Mouse (Mus musculus) heart, postnatal 4 days (tissue): ENCODE results near the gene Fam178b. TPM values are rescaled to one million over a fixed set of nuclear protein-coding genes. Genes with fewer than 3 reads are reported as not detected.
"Not testable (repeated sequence)": the region's sequence is repeated elsewhere in the genome, so short reads cannot be mapped to it uniquely, and the experiment has no call there.

ENCODE experiments used
- DNase-seq: peaks from one replicate; pipeline ENCODE4 v3.0.0; 2021
- total RNA-seq, 2 experiments: library from RNA; stranded (reverse); gene quantifications; 2 replicates each; pipeline ENCODE4 v1.2.3; 2021

Gene Fam178b
- total RNA-seq, 2 experiments from 2014 or later, result 0.54 to 0.79 TPM

GRCm38 (mm10) chr1:36540807-36541206, 142.2 kb downstream of the Fam178b start:
- no peak for DNase-seq

- DNase-seq, result no peak
Observed at GRCm38 (mm10) chr1:36540132-36540531, 142.9 kb downstream of the Fam178b start.

- DNase-seq, result peak; percentile 88
Observed at GRCm38 (mm10) chr1:36539186-36539585, 143.8 kb downstream of the Fam178b start, which contains the start of gene Gm42417. TSS of gene Gm42417 (minus strand) at chr1:36539429.

GRCm38 (mm10) chr1:36538727-36539126, 144.3 kb downstream of the Fam178b start:
- no peak for DNase-seq

DNA sequence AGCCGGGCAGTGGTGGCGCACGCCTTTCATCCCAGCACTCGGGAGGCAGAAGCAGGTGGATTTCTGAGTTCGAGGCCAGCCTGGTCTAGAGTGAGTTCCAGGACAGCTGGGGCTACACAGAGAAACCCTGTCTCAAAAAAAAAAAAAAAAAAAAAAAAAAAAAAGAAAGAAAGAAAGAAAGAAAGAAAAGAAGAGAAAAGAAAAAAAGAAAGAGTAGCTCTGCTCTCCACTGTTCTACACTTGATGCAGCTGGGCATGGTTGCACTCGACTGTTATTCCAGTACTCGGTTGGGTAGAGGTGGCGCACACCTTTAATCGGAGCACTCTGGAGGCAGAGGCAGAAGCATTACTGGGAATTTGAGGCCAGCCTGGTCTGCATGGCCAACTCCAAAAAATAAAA, 146.2 kb downstream of the Fam178b start, which contains the start of gene Ankrd23:
TSS of gene Ankrd23 (minus strand) at position 101 of the 400 bp plus-strand sequence.
- DNase-seq, result not testable (repeated sequence)

DNA sequence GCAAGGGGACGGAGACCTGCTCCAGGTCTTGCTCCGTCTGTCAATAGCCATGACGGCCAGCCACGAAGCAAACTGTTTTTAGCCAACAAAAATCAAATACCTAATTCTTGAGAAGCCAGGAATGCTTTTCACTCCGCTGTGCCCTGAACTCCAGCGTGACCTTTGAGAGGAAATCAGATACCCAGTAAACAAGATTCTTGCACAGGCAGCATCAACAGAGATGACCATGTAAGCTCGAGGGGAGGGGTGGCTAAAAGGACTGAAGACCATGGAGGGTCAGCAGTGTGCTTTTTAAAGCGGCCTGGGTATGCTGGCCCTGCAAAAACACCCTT, 146.6 kb downstream of the Fam178b start:
- no peak for DNase-seq

DNA sequence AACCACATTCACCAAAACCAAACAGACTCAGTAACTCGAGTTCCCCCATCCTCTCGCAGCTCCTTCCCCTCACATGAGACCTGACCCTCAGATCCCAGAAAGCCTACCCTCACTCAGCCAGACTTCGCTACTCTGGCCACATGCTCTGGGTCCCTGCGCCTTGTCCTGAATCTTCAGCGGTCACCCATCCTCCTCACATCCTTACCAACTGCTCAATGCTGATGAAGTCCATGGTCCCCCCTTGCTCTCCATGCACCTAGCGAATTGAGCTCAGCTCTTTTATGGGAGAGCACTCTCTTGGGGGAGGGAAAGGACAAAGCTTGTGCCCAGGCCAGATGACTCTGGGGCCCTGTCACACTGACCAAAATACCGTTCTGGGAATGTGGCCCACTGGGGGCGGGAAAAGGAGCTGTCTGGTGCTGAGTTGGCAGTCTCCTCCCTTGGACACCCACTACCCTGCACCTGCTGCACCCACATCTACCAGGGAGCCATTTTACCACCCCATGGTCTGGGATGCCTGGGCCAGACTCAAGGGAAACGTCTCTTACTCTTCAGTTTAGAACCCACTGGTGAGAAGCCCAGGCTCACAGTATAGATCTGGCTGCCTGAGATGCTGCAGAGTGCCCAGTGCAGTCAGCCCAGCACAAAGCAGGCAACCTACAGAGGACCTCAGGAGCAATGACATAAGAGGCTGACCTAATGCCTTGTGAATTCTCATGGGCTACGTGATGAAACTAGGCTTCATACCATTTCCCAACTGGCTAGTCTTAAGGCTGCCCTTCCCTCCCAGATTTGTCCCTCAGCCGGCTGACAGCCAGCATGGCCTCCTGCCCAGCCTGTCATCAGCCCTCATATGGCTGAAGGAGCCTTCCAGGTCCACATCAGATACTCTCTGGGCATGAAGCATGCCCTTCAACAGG, 147.2 kb downstream of the Fam178b start:
- DNase-seq, result peak; percentile 84

DNA sequence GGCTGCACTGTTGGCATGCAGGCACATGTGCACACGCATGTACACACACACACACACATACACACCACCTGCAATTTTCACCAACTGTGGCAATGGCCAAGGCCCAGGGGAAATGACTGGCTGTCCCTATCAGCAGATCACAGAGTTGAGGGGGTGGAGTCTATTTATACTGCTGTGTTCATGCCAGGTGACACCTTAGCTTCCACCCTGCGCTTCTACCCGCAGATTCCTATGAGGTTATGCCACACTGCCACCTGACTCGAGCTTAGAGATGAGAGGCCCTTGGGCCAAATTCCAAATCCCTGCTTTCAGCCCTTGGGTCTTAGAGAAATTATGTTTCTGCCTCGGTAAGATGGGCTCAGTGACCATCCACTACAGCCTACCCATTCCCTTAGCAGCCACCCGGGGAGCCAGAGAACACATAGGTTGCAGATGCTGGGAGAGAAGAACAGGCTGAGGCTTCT, 148.4 kb downstream of the Fam178b start:
- peak; percentile 61 for DNase-seq

DNA sequence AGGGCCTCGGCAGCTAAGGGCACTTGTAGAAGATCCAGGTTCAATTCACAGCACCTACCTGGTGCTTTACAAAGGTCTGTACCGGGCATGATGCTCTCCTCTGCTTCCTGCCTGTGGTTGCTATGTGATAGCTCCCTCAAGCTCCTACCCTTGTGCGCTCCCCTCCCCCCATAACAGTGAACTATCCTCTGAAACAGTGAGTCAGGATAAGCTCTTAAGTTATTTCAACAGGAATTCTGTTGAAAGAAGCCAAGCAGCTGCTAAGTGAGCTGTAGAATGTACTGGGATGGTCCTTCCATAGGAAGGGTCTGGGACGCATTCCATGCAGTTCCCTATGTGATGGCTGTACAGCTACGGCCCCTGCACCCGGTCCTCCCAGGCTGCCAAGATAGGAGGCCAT, 149.4 kb downstream of the Fam178b start:
- DNase-seq, result no peak

- no peak for DNase-seq
Observed at GRCm38 (mm10) chr1:36531461-36531860, 151.5 kb downstream of the Fam178b start.

- DNase-seq, result no peak
Observed at GRCm38 (mm10) chr1:36530962-36531361, 152.0 kb downstream of the Fam178b start.

DNA sequence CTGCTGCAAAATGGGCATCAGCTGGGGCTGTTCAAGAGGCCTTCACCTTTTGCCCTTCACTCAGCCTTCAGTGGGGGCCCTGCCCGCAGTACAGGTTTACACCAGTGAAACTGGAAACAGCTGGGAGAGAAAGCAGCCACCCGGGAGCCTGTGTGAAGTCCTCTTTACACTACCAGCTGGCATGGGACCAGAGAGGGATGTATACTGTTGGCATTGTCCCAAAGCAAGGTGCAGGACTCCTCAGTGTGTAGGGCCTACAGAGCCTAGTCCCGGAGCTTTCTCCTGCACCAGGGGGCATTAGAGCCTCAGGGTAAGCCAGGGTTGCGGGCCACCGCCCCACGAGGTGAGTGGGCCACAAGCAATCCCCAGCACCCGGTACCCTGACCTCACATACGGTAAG, 152.5 kb downstream of the Fam178b start:
- no peak for DNase-seq

- no peak for DNase-seq
Observed at GRCm38 (mm10) chr1:36529875-36530274, 153.1 kb downstream of the Fam178b start.

DNA sequence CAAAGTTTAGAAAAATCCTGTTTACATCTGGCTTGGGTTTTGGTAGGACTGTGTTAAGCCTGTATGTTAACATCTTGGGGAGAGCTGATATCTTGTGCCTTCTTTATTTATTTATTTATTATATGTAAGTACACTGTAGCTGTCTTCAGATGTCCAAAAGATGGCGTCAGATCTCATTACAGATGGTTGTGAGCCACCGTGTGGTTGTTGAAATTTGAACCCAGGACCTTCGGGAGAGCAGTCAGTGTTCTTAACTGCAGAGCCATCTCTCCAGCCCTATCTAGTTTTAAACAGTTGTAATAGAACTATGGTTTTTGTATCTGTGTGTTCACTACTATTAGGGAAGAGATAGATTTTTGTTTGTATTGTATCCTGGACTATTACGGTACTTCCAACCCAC, 153.7 kb downstream of the Fam178b start:
- DNase-seq, result no peak

- DNase-seq, result no peak
Observed at GRCm38 (mm10) chr1:36528351-36528750, 154.6 kb downstream of the Fam178b start.

DNA sequence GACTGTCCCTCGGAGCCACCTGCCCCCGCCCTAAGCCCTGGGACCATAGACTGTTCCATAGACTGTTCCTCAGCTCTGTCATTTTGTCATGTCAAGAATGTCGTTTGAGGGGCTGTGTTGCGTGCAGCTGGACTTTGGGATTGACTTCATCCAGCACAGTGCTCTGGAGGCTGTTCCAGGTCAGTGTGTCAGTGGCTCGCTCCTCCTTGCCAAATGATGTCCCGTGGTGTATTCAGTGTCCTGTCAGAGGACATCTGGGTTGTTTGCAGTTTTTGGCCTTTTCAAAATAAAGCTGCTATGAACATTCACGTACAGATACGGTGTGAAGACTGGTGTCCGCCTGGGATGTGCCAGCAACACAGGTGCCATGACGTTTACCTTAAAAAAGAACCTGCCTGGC, 156.1 kb downstream of the Fam178b start:
- DNase-seq, result no peak

GRCm38 (mm10) chr1:36525774-36526173, 157.2 kb downstream of the Fam178b start:
- DNase-seq, result no peak

DNA sequence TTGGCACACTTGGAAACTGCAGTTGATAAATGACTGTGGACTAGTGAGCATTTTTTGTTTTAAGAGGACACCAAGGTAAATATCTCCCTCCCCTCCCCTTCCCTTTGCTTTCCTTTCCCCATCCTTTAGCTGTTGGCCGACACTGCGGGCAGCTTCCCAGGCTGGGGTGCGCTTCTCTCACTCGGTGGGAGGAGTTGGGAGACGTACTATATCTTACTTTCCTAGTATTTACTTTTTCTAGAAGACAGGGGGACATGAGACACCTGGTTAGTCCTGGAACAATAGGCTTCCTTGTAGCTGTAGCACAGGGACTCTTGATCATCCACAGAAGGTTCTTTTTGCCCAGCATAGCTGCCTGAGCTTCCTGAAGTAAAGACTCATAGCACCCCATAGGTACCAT, 158.9 kb downstream of the Fam178b start:
- DNase-seq, result no peak

DNA sequence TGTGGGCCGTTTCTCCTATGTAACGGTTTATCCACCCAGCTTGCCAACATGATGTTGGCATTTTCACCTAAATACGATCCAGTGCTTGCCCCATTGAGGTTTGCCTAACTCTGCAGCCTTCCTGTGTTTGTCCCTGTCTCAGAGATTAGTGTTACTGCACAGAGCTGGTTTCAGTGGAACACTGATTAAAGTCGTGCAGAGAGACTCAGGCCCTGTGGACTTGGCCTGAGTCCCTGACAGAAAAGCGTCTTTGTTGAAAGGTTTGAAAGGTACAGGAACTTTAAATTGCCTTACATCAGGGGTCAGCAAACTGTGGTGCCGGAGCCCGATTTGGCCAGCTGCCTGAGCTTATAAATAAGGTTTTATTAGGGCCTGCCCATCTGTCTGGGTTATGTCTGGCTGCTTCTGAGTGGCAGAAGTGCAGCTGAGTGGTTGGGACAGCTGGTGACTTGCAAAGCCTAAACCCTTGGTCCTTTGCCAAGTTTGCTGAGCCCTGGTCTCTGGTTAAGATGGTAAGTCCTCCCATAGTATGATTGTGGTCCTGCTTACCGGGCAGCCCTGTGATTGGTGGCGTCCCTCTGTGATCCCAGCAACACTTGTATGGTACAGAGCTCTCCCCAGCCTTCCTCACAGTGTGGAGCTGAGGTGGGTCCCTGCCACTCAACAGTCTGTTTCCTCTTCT, 159.5 kb downstream of the Fam178b start:
- peak; percentile 57 for DNase-seq

DNA sequence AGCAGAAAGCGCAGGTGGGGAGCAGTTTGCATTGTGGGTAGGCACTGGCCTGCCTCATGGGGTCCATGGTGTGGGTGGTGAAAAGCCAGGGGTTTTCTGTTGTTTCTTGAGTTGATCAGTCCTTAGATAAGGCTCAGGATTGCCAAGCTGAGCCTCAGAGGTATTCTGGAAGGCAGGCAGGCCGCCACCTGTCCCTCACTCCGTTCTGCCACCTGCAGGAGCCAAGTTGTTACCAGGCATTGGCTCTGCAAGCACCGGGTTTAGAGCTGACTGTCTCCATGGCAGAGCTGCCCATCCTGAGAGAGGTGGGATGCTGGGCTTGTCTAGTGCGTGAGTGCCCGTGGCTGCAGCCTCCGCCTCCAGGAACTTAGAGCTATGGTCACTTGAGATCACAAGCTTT, 160.8 kb downstream of the Fam178b start:
- DNase-seq, result no peak

DNA sequence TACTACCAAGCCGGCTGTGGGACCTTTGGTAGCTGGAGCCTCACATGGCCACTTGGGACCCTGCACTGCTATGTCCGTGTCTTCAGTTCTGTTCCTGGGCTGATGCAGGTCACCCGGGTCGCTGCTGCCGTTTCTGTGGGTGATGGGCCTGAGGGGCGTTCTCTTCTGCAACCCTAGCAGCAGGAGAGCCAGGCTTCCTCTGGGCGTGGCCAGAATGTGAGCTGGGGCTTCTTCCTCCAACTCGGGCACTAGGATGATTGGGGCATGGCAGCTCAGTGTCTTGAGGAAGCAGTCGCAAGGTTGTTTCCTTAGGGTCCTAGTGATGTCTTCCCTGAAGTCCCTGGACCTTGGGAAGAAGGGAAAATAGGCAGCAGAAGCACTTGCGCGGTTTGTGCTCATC, 163.4 kb downstream of the Fam178b start:
- DNase-seq, result no peak

DNA sequence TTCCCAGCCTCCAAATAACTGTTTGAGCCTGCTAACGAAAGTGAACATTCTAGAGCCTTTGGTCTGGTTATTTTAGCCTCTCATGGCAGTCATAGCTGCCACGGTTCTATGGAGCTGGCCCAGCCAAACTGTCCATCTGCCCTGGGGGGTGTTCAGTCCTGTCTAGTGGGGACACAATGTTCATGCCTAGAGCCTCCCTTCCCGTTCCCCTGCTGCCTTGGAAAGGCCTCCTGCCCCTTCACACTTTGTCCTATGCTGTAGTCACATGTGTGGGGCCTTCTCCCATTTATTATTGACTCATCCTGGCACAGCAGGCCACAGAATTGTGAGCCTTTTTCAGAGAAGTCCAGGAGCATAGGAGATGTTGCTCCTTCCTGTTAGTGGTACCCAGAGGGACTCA, 164.7 kb downstream of the Fam178b start:
- DNase-seq, result no peak

- DNase-seq, result peak; percentile 56
Observed at GRCm38 (mm10) chr1:36513718-36514117, 169.3 kb downstream of the Fam178b start.

- no peak for DNase-seq
Observed at GRCm38 (mm10) chr1:36513310-36513709, 169.7 kb downstream of the Fam178b start.
